Mouse (Mus musculus) urinary bladder, postnatal 14 days (tissue): ENCODE data around the gene Otop3.

Source experiments
- DNase-seq: peaks from one replicate; pipeline ENCODE4 v3.0.0; 2021; ENCODE audit warnings: low spot score

The Otop3 gene

DNA sequence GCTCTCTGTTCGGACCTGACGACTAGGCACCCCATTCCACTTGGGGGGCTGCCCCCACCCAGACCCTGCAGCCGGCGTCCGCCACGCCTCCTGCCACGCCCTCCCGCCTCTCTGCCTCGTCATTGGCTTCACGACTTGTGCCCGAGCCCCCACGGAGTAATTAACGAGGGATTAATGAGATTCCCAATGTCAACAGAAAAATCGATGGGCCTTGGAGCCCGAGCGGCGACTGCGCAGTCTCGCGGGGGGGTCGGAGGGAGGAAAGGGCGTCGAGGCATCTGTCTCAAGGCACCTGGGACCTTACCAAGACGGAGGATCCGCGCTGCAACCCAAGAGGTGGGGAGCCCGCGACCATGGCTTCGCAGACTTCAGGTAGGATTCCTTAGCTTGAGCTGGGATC is at the start of gene Otop3:
Gene Otop3 (plus strand): TSS at position 201 of the 400 bp plus-strand sequence.
- DNase-seq = no peak

- DNase-seq = no peak
These were observed 49.2 kb upstream of the Otop3 start for GRCm38 (mm10) chr11:115285282-115285681.

DNA sequence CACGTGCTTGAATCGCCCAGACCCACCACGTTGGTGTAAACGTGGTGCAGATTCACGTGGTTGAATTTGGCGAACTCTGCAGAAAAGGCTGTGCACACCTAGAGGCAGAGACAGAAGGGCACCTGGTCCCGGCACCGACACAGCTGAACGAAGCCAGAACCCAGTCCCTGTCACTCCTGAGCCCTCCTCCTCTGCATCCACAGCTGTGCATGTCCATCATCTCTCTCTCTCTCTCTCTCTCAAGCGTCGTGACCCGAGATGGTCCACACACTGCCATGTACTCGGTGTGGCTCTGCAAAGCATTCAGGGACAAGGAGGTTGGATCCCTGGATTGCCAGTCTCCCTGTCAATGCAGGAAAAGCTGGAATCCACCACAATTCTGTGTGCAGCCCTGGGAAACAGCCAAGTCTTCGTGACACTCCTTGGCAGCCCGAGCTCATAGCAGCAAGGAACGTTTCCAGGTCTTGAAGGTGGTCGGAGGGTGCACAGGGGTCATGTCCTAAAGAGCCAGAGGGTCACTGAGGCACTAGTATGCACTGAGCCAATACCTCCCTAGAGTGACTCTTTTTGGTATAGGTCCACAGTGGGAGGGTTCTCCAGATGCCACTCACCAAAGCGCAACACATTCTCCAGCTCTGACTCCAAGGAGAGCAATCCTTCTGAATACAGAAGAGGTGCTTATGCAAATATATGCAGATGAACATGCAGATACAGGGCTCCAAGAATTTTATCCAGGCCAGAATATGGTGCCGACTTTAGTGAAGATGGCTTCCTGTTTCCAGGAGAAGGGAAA is 48.1 kb upstream of the Otop3 start:
- no peak for DNase-seq

DNA sequence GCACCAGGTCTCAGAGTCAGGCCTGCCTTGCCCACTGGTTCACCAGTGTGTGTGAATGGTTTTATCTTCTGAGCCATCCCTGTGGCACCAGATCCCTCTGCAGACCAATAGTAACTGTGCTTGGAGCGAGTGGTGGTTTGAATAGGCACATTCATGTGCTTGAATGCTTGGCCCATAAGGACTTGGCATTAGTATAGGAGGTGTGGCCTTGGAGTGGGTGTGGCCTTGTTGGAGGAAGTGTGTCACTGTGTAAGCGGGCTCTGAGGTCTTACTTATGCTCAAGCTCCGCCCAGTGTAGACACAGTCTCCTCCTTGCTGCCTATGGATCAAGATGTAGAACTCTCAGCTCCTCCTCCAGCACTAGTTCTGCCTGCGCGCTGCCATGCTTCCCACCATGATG is 47.1 kb upstream of the Otop3 start:
- DNase-seq = no peak

DNA sequence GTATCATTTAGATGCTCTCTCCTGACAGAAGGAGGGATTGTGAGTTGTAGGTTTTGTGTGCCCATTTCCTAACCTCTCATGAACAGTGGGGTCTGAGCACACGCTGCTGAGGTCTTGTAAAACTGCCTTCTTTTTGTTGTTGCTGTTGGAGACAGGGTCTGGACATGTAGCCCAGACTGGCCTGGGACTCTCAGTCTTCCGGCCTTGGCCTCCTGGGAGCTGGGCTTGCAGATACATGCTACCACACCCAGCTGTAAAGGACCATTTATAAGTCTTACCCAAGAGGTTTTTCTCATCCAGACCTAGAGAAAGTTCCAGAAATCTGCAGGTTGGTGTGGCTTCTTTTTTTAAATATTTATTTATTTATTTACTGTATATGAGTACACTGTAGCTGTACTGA is 46.2 kb upstream of the Otop3 start:
- DNase-seq = no peak

- no peak for DNase-seq
These were observed 44.6 kb upstream of the Otop3 start for GRCm38 (mm10) chr11:115289885-115290284.

GRCm38 (mm10) chr11:115290314-115290713 is 44.2 kb upstream of the Otop3 start:
- no peak for DNase-seq

DNA sequence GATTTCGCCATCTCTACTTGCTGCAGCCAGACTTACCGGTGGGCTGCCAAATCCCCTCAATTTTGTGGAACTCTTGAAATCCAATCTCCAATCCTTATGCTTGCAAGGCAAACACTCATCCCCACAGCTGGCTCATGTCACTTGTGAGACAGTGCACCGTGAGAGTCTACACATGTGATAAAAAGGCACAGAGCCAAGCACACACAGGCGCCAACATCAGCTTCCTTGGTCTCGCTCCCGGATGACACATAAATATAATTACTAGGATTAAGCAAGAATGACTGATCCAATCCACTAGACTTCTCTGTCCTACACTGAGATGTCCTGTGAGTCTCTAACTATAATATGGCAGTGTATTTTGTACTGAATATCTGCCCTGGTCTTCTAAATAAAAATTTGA is 43.6 kb upstream of the Otop3 start:
- peak; percentile 82 for DNase-seq

GRCm38 (mm10) chr11:115291503-115291902 is 43.0 kb upstream of the Otop3 start:
- no peak for DNase-seq

DNA sequence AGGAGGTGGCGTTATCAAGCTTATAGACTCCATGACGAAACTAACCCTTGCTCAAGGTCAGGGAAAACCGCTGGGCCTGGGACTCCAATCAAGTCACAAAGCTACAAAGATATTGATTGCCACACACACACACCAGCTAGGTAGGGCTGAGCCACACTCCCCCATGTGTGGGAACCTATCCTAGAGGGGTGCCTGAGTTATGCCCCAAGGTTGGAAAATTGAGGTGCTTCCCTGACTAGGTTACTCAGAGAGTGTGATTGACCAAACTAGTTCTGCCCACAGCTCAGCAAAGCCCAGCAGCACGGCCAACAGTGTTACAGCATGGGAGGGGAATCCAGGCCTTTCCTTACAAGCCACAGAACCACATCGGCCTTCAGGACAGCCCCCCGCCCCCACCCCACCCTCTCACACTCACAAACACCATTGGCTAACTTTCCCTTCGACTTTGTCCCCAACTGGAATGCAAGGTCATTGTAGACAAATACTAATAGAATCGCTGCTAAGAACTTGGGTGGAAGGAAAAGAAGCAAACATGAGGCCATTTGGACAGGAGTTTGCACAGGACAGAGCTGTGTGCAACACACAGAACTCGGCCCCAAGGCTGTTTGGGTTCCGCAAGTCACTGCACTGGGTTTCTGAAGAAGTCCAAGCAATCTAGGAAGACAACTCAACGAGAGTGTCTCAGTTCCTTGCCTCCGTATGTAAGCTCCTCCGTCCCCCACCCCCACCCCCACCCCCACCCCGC is 41.7 kb upstream of the Otop3 start:
- no peak for DNase-seq

- no peak for DNase-seq
These were observed 38.6 kb upstream of the Otop3 start for GRCm38 (mm10) chr11:115295939-115296338.

DNA sequence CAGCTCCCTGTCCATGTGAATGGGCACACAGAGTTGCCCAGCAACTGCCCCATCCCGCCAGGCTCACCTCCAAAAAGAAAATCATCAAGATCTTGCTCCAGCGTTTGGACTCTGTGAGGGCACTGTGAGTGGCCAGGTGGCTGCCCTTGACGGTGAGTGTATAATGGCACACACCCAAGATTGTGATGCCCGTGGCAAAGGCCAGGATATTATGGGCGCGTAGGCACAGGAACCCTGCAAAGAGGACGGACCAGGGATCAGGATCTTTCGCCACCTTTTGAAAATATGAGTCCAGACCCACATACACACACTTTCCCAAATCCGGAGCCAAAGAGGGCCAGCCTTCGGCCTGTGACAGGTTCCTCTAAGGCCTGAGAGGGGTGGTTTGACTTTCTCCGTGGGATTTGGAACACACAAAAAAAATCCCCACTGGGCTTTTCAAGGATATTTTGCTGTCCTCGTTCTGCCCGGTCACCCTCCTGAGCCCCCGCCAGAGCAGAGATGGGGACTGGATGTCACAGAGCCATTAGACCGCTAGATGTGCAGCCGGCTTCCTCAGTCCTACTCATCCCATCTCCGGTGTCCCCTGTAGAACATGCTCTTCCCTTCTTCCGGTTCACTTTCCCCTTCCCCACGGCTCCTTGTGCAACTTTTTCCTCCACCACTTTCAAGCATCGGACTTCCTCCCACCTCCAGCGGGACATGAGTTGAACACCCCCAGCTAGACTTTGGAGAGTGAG is 37.9 kb upstream of the Otop3 start:
- no peak for DNase-seq

DNA sequence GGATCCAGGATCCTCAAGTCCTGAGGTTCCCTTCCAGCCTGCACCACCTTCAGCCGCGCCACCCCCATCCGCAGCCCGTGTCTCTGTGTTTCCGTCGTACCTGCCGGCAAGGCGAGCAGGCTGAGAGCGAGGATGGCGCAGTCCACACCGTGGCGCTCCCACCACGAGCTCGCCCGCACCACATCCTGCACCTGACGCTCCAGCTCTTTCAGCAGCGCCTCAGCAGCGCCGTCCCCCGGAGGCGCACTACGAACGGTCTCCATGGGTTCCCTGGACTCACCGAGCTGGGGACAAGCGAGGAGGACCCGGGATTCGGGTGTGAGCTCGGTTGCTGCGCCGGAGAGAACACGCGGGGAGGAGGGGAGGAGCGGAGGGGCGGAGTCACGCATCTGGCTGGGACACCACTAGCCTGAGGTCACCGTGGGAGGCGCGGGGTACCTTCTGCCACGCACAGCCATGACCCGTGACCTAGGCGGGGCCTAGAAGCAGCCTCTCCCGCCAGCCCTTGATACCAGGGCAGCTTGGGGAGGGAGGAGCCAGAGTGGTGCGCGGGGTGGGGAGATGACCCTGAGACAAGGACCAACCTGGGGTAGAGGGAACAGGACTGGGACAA is 37.2 kb upstream of the Otop3 start, which contains the start of gene Fads6:
Gene Fads6 (minus strand): TSS at position 450 of the 613 bp plus-strand sequence.
- peak; percentile 40 for DNase-seq

GRCm38 (mm10) chr11:115298160-115298559 is 36.4 kb upstream of the Otop3 start:
- DNase-seq = no peak

- no peak for DNase-seq
These were observed 33.8 kb upstream of the Otop3 start for GRCm38 (mm10) chr11:115300745-115301144.

- DNase-seq = no peak
These were observed 33.2 kb upstream of the Otop3 start for GRCm38 (mm10) chr11:115301351-115301750.

- peak; percentile 43 for DNase-seq
These were observed 31.4 kb upstream of the Otop3 start for GRCm38 (mm10) chr11:115303167-115303566.

- no peak for DNase-seq
These were observed 27.7 kb upstream of the Otop3 start, which contains the start of gene Otop2 for GRCm38 (mm10) chr11:115306863-115307262. Otop2 (plus strand) TSS chr11:115307163.

GRCm38 (mm10) chr11:115308781-115309180 is 25.8 kb upstream of the Otop3 start:
- no peak for DNase-seq

- no peak for DNase-seq
These were observed 20.3 kb upstream of the Otop3 start for GRCm38 (mm10) chr11:115314249-115314648.

DNA sequence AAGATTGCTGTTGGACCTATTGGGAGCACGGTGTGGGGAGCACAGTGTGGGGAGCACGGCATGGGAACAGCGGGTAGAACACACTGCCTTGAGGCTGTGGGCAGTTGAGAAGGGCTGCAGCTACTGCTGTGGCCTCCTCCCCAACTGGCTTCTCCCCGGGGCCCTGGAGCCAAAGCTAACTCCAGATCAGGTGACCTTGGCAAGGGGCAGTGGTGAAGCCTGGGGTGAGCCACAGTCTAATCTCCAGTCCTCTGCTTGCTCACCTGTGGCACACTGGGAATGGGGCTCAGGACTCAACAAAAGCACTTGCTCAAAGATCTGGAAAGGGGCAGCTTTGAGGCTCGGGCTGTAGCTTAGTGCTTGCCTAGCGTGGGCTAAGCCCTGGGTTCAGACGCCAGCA is 17.3 kb upstream of the Otop3 start:
- DNase-seq = no peak
